Mouse (Mus musculus): ENCODE measurements around the gene Il17rb.

Gene Il17rb

GRCm38 (mm10) chr14:30008733-30009575, at the start of gene Il17rb, which contains the start of gene Chdh:
Il17rb (minus strand) TSS chr14:30008896.
Chdh (plus strand) TSS chr14:30009023.
- DNase-seq: peak; percentile 31 to 55

GRCm38 (mm10) chr14:30056031-30056766, 47.5 kb upstream of the Il17rb start:
- DNase-seq: no peak

- DNase-seq: no peak
These were observed 46.2 kb upstream of the Il17rb start for GRCm38 (mm10) chr14:30054922-30055321.

GRCm38 (mm10) chr14:30050280-30050679, 41.6 kb upstream of the Il17rb start:
- no peak for DNase-seq

GRCm38 (mm10) chr14:30048049-30048448, 39.4 kb upstream of the Il17rb start:
- no peak for DNase-seq

GRCm38 (mm10) chr14:30046976-30047375, 38.3 kb upstream of the Il17rb start:
- DNase-seq: no peak

DNA sequence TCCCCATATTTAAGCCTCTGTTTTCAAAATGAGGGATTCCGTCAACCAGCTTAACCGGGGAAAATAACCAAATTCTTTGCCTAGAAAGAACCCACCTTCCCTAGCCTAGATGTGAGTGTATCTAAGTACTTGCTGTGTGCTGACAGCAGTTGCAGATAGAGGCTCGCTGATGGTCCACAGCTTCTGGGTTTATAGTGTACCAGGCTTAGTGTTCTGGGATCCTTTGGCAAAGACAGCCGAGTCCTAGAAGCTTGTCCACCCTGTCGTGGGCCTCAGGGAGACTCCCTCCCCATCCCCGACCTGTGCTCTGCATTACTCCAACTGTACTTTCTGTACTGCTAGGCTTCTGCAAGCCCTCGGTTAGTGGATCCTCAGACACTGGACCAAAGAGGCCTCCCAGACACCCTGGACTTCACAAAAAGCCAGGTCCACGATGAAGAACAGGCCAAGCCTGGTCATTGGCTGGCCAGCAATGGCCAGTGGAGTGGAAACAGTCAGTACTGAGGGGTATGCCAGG, 37.1 kb upstream of the Il17rb start:
- DNase-seq: no peak

DNA sequence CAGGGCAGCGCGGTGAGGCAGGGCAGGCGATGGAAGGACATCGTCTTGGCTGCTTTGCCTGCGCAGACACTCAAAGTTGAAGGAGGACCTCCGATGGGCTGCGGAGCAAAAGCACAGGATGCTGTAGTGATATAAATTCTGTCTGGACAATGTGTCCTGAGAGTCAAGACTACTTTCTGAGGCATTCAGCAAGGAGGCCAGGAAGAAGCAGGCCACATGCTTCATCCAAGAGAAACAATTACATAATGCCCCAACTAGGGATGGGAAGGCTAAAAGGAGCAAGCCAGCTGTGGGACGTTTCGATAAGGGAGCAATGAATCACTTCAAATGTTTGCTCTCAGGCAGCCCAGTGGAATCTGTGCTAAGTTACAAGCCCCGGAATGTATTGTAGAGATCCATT, 36.5 kb upstream of the Il17rb start:
- DNase-seq: no peak

GRCm38 (mm10) chr14:30043356-30043940, 34.8 kb upstream of the Il17rb start:
- DNase-seq: no peak

- DNase-seq: no peak
These were observed 33.1 kb upstream of the Il17rb start for GRCm38 (mm10) chr14:30041836-30042235.

GRCm38 (mm10) chr14:30039413-30039812, 30.7 kb upstream of the Il17rb start:
- DNase-seq: no peak

DNA sequence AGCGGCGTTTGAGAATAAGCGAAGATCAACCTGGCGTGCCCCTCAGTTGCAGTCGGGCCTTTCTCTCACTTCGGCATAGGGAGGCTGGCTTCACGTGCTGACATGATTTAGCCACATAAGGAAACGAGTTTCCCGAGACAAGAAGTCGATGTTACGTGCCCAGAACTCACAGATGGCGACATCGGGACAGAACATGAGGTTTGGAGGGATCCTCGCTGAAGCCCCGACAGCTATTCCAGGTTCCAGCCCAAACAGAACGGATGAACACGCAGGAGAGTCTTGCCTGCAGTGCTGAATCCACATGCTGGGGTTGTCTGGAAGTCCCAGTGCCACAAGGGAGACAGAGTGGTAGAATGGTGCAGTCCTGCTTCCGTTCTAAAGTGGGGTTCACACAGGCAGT, 29.7 kb upstream of the Il17rb start:
- no peak for DNase-seq

- no peak for DNase-seq
These were observed 24.7 kb upstream of the Il17rb start for GRCm38 (mm10) chr14:30033405-30033804.

GRCm38 (mm10) chr14:30027378-30027777, 18.7 kb upstream of the Il17rb start:
- peak in 1 of 2 experiments; percentile 30 for DNase-seq

GRCm38 (mm10) chr14:30024387-30024786, 15.7 kb upstream of the Il17rb start:
- no peak for DNase-seq

DNA sequence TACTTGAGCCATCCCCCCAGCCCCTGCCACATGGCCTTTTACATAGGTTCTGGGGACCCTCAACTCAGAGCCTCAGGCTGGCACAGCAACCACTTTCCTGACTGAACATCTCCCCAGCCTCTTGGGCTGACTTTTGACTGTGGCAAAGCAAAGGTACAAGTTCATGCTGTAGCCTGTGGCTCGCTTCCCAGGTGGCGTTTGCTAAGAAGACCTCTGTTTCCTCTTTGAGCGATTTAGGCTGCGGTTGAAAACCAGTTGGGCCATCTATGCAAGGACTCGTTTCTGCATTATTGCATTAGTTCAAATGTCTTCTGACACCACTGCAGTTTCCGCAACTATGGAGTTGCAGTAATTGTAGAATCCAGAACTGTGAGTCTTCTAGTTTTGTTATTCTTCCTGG, 13.8 kb upstream of the Il17rb start:
- no peak for DNase-seq

DNA sequence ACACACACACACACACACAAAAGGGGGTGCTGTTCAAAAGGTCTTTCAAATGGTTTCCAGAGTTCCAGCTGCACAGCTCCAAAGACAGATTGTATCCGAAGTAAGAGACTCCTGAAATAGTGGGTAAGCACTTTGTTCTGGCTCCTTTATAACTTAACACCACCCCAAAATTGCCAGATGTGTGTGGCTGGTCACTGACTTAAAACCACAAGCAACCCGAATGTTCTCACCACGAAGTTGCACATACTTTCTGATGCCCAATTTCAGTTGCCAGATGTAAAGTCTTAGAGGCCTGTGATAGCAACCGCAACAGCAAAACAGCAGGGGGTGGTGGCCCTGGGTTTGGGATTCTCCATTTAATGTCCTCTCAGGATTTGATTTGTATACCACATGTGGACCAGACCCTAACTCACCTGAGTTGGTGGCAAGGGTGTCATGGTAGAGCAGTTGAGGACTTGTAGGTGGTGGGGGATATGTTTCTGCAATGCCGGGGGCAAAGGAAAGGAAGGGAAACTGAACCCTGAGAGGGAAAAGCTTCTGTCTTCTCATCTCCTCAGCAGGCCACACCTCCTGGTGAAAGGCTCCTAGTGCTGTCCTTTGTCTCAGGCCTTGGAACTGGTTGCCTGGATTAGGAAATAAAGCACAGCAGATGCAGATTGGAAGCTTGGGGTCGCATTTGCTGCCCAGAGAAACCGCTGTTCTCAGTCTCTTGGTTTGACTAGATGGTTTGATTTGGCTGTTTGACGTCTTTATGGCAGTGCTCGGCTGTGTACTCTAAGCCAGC, 11.3 kb upstream of the Il17rb start:
- no peak for DNase-seq

- no peak for DNase-seq
These were observed 10.7 kb upstream of the Il17rb start for GRCm38 (mm10) chr14:30019375-30019774.

DNA sequence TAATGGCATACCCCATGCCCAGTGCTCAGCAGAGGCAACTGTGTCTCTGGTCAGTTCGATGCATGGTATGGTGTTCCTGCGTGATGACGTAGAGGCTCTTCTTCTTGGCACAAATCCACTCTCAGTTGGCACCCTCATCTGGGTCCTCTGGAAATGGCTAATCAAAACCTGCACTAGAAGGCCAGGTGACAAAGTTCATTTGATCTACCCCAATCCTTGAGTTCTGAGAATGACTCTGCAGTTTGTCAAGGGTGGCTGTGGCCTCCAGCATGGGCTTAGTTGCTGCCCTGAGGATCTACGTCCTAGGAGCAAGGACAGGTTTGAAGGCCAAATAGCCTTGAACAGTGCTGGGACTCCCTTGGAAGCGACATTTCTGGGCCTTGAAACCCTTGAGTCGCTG, 10.2 kb upstream of the Il17rb start:
- no peak for DNase-seq

DNA sequence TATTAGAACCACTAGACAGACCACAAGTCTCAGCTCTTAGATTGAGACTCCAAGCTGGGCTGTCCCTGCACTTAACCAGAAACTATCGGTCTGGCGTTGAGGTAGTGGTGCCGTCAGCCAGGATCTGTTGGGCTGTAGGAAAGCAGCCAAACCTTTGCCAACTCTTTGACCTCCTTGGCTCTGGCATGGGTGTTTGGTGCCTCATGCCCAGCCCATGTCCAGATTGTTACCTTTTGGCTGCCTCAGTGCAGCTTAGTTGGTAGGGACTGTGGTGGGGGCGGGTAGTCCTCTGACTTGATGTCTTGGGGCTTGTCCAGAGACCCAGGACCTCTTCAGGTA, 9.7 kb upstream of the Il17rb start:
- no peak for DNase-seq

- DNase-seq: no peak
These were observed 9.2 kb upstream of the Il17rb start for GRCm38 (mm10) chr14:30017794-30018462.

GRCm38 (mm10) chr14:30016666-30017065, 8.0 kb upstream of the Il17rb start:
- DNase-seq: no peak
